Mouse (Mus musculus): ENCODE measurements around the gene Gga2. TPM values are rescaled to one million over a fixed set of nuclear protein-coding genes. Genes with fewer than 3 reads are reported as not detected.

Gene Gga2
- 174 and 198 TPM in 2 replicates for total RNA-seq (2014; fragmentation: Nextera tagmentation)
- 314 and 315 TPM in 2 replicates for total RNA-seq (2017)
- polyA plus RNA-seq (2012), result 299 and 333 TPM in 2 replicates

DNA sequence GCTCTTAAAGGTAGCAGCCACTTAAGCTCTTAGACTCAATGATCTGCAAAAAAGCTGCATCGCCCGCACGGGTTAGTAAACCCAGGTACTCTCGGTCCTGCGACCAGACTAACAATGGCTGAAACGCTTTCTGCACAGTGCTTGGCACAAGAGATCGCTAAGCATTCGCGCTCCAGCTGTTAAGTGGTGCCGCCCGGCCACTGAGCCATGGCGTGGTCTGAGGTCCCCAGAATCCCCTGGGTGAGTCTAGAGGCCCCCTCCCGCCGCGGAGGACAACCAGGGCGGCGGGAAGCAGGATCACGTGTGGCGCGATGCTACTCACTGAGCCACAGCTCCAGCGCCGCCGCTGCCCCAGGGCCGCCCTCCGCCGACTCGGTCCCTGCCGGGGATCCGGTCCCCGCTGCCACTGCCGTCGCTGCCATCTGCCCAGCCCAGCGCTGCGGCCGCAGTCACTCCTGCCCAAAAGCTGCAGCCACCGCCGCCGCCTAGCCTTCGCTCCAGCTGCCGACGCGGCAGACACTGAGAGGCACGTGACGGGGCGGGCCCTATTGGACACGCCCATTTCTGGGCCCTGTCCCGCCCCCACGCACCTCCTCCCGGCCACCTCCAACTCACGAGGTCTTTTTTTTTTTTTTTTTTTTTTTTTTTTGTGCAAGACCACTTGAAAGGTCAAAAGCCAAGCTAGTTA is at the start of gene Gga2:
TSS of gene Gga2 (minus strand) at position 556 of the 688 bp plus-strand sequence.
- ATAC-seq (ENCODE audit: extremely low read depth, insufficient number of reproducible peaks, low FRiP score, poor library complexity, severe bottlenecking), result 0 out of 2 replicates have a peak, but pooled peaks have one; percentile 23
- Histone ChIP-seq H3K4me1 (ENCODE audit: insufficient read depth, low read depth, low read length) (peaks cover 70% of the 10 kb centered on the region), H3K27me3 (ENCODE audit: insufficient read depth, low read length) (no peaks in the 10 kb centered on the region), H3K36me3 (replicated peaks) (peaks cover 30% of the 10 kb centered on the region), H3K9me3 (replicated peaks) (no peaks in the 10 kb centered on the region), H3K4me3 (ENCODE audit: low read depth, low read length) (peak within 1 kb of the TSS; percentile 90)
- peak; percentile 69 for DNase-seq (ENCODE audit: low spot score)
- TF ChIP-seq CTCF (IDR thresholded peaks at IDR 0.05; ENCODE audit: low read depth, low read length), result no peak

DNA sequence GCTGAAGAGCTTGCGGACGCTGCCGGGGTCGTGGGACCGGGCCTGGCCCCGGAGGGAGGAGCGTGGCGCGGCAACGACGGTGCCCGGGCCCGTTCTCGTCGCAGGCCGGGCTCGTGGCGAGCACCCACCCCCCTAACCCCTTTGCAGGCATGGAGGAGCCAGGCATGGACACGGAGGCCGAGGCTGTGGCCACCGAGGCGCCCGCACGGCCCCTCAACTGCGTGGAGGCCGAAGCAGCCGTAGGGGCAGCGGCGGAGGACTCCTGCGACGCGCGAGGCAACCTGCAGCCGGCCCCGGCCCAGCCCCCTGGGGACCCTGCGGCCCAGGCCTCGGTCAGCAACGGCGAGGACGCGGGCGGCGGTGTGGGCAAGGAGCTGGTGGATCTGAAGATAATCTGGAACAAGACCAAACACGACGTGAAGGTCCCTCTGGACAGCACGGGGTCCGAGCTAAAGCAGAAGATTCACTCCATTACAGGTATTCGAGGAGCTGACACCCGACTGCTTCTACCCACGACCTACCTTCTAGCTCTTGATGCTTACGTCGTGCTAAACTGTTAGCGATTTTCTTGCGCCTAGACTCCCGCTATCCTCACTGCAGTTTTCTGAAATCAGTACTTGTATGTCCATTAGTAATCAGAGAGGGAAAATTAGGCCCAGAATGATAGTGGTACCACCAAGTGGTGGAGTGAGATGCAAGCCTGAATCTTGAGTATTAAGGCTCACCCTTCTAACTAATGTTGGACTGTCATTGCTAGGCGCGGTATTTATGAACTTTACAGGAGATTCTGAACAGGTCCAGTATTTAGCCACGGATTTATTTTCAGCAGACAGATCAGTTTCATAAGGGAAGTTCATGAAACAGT is 46.7 kb upstream of the Gga2 start:
- ATAC-seq (ENCODE audit: extremely low read depth, insufficient number of reproducible peaks, low FRiP score, poor library complexity, severe bottlenecking) (no peak), DNase-seq (ENCODE audit: low spot score) (no peak)
- H3K4me1 ChIP-seq (ENCODE audit: insufficient read depth, low read depth, low read length), result peaks cover 41% of the 10 kb centered on the region
- H3K36me3 ChIP-seq (replicated peaks), result peaks cover 48% of the 10 kb centered on the region
- no peaks in the 10 kb centered on the region for H3K9me3 ChIP-seq (replicated peaks)
- H3K4me3 ChIP-seq (ENCODE audit: low read depth, low read length), result peak overlapping the region; percentile 100
- no peaks in the 10 kb centered on the region for H3K27me3 ChIP-seq (ENCODE audit: insufficient read depth, low read length)
- TF ChIP-seq CTCF (IDR thresholded peaks at IDR 0.05; ENCODE audit: low read depth, low read length) (no peak), GATA2 (IDR thresholded peaks at IDR 0.05; ENCODE audit: borderline replicate concordance, low read depth, low read length) (no peak), TAL1 (conservative IDR thresholded peaks at IDR 0.05; ENCODE audit: low read depth, low read length) (no peak), POLR2AphosphoS5 (IDR thresholded peaks at IDR 0.05; ENCODE audit: insufficient replicate concordance, low read depth, low read length) (no peak), GATA1 (IDR thresholded peaks at IDR 0.05; ENCODE audit: borderline replicate concordance, low read length) (no peak)

DNA sequence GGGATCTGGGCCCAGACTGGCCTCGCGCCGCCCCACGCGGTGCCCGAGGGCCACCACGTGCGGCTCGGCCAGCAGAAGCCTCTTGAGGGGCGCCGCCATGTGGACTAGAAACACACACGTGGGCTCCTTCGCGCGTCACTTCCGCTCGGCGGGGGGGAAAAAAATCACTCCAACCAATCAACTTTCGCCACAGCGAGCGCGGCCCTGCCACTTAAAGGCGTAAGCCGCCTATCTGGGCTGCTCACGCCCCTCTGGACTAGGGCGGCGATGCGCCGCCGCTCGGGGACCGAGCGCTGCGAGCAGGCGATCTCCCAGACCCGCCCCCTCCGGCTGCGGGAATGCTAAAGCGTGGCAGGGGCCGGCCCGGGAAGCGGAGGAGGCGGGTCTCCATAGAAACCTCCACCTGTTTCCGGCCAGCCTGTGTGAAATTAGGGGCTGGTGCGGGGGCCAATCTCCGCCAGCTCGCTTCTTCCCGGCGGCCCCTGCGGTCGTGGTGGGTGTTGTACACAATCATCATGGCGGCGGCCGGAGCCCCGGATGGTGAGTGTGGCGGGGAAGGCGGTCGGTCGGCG is 46.0 kb upstream of the Gga2 start, which contains the start of the genes Ubfd1 and Ears2:
TSS of gene Ubfd1 (plus strand) at position 231 of the 572 bp plus-strand sequence.
TSS of gene Ears2 (minus strand) at position 319 of the 572 bp plus-strand sequence.
- Histone ChIP-seq H3K9me3 (replicated peaks) (no peaks in the 10 kb centered on the region), H3K36me3 (replicated peaks) (peaks cover 48% of the 10 kb centered on the region), H3K27me3 (ENCODE audit: insufficient read depth, low read length) (no peaks in the 10 kb centered on the region), H3K4me1 (ENCODE audit: insufficient read depth, low read depth, low read length) (peaks cover 42% of the 10 kb centered on the region), H3K4me3 (ENCODE audit: low read depth, low read length) (peak within 1 kb of the TSS; percentile 100)
- no peak for TF ChIP-seq POLR2AphosphoS5 (IDR thresholded peaks at IDR 0.05; ENCODE audit: insufficient replicate concordance, low read depth, low read length)
- TF ChIP-seq TAL1 (conservative IDR thresholded peaks at IDR 0.05; ENCODE audit: low read depth, low read length), result no peak
- TF ChIP-seq GATA1 (IDR thresholded peaks at IDR 0.05; ENCODE audit: borderline replicate concordance, low read length), result no peak
- TF ChIP-seq GATA2 (IDR thresholded peaks at IDR 0.05; ENCODE audit: borderline replicate concordance, low read depth, low read length), result no peak
- no peak for TF ChIP-seq CTCF (IDR thresholded peaks at IDR 0.05; ENCODE audit: low read depth, low read length)
- ATAC-seq (ENCODE audit: extremely low read depth, insufficient number of reproducible peaks, low FRiP score, poor library complexity, severe bottlenecking) (peak; percentile 84), DNase-seq (ENCODE audit: low spot score) (peak; percentile 92)

DNA sequence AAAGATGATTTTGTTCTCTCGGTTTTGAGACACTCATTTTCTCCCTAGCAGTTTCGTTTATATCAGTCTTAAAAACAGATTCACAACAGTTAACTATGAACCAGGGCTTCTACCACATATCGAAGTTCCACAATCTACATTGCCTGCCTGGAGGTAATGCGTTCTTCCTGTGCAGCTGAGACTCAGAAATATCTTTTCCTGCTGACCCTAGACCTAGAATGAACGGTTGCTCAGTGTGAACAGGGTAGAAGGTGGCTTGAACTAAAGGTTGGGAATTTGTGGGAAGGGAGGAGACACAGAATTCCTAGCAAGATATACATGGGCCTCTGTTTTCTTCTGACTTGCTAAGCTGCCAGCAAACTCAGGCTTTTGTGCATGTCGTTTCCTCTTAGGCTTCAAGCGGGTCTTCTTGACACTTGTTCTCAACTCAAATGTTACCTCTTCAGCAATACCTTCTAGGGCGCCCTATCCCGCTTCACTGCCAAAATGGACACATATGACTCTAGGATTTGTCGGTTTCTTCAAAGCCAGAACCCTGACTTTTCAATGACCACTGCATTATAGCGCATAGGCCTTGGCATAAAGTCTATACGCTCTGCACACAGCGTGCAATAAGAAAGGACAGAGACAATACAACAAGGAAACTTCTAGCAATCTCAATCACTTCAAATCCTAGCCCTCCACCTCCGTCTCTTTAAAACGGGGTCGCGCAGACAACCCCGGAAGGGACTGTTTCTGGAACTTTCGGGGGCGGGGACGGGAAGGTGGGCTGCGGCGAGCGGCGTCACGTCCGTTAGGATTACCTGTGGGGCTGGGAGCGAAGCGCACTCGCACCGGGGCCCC is 45.3 kb upstream of the Gga2 start:
- Histone ChIP-seq H3K27me3 (ENCODE audit: insufficient read depth, low read length) (no peaks in the 10 kb centered on the region), H3K4me1 (ENCODE audit: insufficient read depth, low read depth, low read length) (peaks cover 42% of the 10 kb centered on the region), H3K4me3 (ENCODE audit: low read depth, low read length) (peak overlapping the region; percentile 100), H3K9me3 (replicated peaks) (no peaks in the 10 kb centered on the region), H3K36me3 (replicated peaks) (peaks cover 47% of the 10 kb centered on the region)
- peak; percentile 31 for ATAC-seq (ENCODE audit: extremely low read depth, insufficient number of reproducible peaks, low FRiP score, poor library complexity, severe bottlenecking)
- TF ChIP-seq GATA1 (IDR thresholded peaks at IDR 0.05; ENCODE audit: borderline replicate concordance, low read length) (no peak), TAL1 (conservative IDR thresholded peaks at IDR 0.05; ENCODE audit: low read depth, low read length) (no peak), POLR2AphosphoS5 (IDR thresholded peaks at IDR 0.05; ENCODE audit: insufficient replicate concordance, low read depth, low read length) (no peak), GATA2 (IDR thresholded peaks at IDR 0.05; ENCODE audit: borderline replicate concordance, low read depth, low read length) (no peak), CTCF (IDR thresholded peaks at IDR 0.05; ENCODE audit: low read depth, low read length) (no peak)
- DNase-seq (ENCODE audit: low spot score), result peak; percentile 2

DNA sequence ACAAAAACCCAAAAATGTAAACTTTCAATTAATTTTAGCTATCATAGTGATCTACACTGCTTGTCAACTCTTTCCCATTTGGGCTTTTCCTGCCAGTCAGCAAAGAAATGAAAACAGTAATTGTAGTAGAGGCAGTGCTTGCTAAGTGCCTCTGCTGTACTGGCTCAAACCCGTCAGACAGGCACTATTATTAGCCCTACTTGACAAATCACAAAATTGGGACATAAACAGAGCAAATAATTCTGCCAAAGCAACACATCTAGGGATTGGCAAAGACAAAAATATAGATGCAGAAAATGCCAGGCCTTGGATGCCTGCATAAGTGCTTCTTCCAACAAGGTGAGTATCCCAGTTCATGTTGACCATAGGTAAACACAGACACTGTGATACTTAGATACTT is 44.6 kb upstream of the Gga2 start:
- Histone ChIP-seq H3K36me3 (replicated peaks) (peaks cover 45% of the 10 kb centered on the region), H3K4me3 (ENCODE audit: low read depth, low read length) (peak overlapping the region; percentile 100; the same call in 1 of the 2 replicates), H3K4me1 (ENCODE audit: insufficient read depth, low read depth, low read length) (peaks cover 42% of the 10 kb centered on the region), H3K9me3 (replicated peaks) (no peaks in the 10 kb centered on the region), H3K27me3 (ENCODE audit: insufficient read depth, low read length) (no peaks in the 10 kb centered on the region)
- TF ChIP-seq POLR2AphosphoS5 (IDR thresholded peaks at IDR 0.05; ENCODE audit: insufficient replicate concordance, low read depth, low read length) (no peak), GATA2 (IDR thresholded peaks at IDR 0.05; ENCODE audit: borderline replicate concordance, low read depth, low read length) (no peak), TAL1 (conservative IDR thresholded peaks at IDR 0.05; ENCODE audit: low read depth, low read length) (no peak), CTCF (IDR thresholded peaks at IDR 0.05; ENCODE audit: low read depth, low read length) (no peak), GATA1 (IDR thresholded peaks at IDR 0.05; ENCODE audit: borderline replicate concordance, low read length) (no peak)
- DNase-seq (ENCODE audit: low spot score), result no peak
- ATAC-seq (ENCODE audit: extremely low read depth, insufficient number of reproducible peaks, low FRiP score, poor library complexity, severe bottlenecking), result no peak
